Comparison of ENCODE assay signal across 8 mouse cellular contexts in genomic region chr3:17848181-17848580, GRCm38 (mm10).
DNase-seq lines count a peak whose midpoint lies in the region; ATAC-seq and TF ChIP-seq lines count a peak whose summit lies in the region.

No protein-coding gene starts in this region.

- TF ChIP-seq POLR2A in liver, adult 2 months (IDR thresholded peaks at IDR 0.05; ENCODE audit: extremely low read depth, insufficient read depth, low read length), result no peak

- H3K79me2 ChIP-seq in liver, adult 2 months (ENCODE audit: control insufficient read depth, insufficient read depth, low read length), result no peaks in the 10 kb centered on the region

- H3K36me3 ChIP-seq in liver, adult 2 months (ENCODE audit: control insufficient read depth, insufficient read depth, low read length), result no peaks in the 10 kb centered on the region
- no peaks in the 10 kb centered on the region for H3K36me3 ChIP-seq in liver, embryonic 11.5 days (ENCODE audit: control insufficient read depth, insufficient read depth, low read length)

- H3K27ac ChIP-seq in liver, adult 2 months (replicated peaks; ENCODE audit: insufficient read depth, low read depth, low read length), result no peak overlapping the region
- no peak overlapping the region for H3K27ac ChIP-seq in liver, embryonic 11.5 days (ENCODE audit: low read depth, low read length)

- H3K9me3 ChIP-seq in liver, embryonic 11.5 days (ENCODE audit: control insufficient read depth, low read length), result no peaks in the 10 kb centered on the region

- no peak overlapping the region for H3K4me3 ChIP-seq in liver, adult 2 months (ENCODE audit: insufficient read depth, low read depth, low read length)
- no peak overlapping the region for H3K4me3 ChIP-seq in liver, embryonic 11.5 days (ENCODE audit: low read depth, low read length)

- 0 out of 2 replicates have a peak, but pooled peaks have one; percentile 53 for ATAC-seq in cerebellum, adult (ENCODE audit: insufficient number of reproducible peaks, low FRiP score, low TSS enrichment)
- no peak for ATAC-seq in liver, embryonic 11.5 days (replicated peaks; ENCODE audit: low FRiP score)
- ATAC-seq in inflammation-experienced regulatory T-cells, adult 6 months, result peak; percentile 41

- peak; percentile 39 for TF ChIP-seq CTCF in liver, adult 2 months (IDR thresholded peaks at IDR 0.05; ENCODE audit: low read depth, low read length)

- intact Hi-C loops in gastrocnemius, postnatal 36 days (cut with DNase I), result no loop called here

- H3K27me3 ChIP-seq in liver, adult 2 months (ENCODE audit: control insufficient read depth, insufficient read depth, low read length), result no peaks in the 10 kb centered on the region
- H3K27me3 ChIP-seq in liver, embryonic 11.5 days (replicated peaks; ENCODE audit: control insufficient read depth, insufficient read depth, low read length), result no peaks in the 10 kb centered on the region

- no peak overlapping the region for H3K9ac ChIP-seq in liver, adult 2 months (ENCODE audit: low read depth, low read length)
- no peak overlapping the region for H3K9ac ChIP-seq in liver, embryonic 11.5 days (ENCODE audit: low read depth, low read length)

- no peak overlapping the region for H3K4me2 ChIP-seq in liver, embryonic 11.5 days

- no peaks in the 10 kb centered on the region for H3K4me1 ChIP-seq in liver, adult 2 months (ENCODE audit: control insufficient read depth, insufficient read depth, low read length)
- no peaks in the 10 kb centered on the region for H3K4me1 ChIP-seq in liver, embryonic 11.5 days (replicated peaks; ENCODE audit: control insufficient read depth, insufficient read depth, low read length)

- DNase-seq in cerebellum, adult 9-11 months, result no peak
- DNase-seq in liver, adult 2 months (ENCODE audit: extremely low read depth, low read depth, low spot score), result peak; percentile 26
- no peak for DNase-seq in liver, embryonic 11.5 days (ENCODE audit: low spot score)
- DNase-seq in c-Kit-positive CD71-negative TER-119-negative erythroid progenitor cells, embryonic 14.5 days (ENCODE audit: low read depth), result peak; percentile 24
- DNase-seq in gastrocnemius, postnatal 36 days, result no peak
- no peak for DNase-seq in adipocyte (ENCODE audit: low spot score)

Comparison
In these comparisons a context has a peak if more than half of its experiments do, and no peak if none do; other contexts are left out.
1. DNase-seq: peak in liver, adult 2 months (single experiment) and c-Kit-positive CD71-negative TER-119-negative erythroid progenitor cells, embryonic 14.5 days (single experiment); none in cerebellum, adult 9-11 months (single experiment), liver, embryonic 11.5 days (single experiment), gastrocnemius, postnatal 36 days (0 of 2) and adipocyte (single experiment).